In genomic region chr5:100845485-100845847, GRCm38 (mm10) we compare ENCODE assay signal across 8 mouse cellular contexts. TPM values are rescaled to one million over a fixed set of nuclear protein-coding genes. Genes with fewer than 3 reads are reported as not detected.
DNase-seq lines count a peak whose midpoint lies in the region; ATAC-seq lines count a peak whose summit lies in the region.

Gpat3 (plus strand) TSS chr5:100845713.

- no peaks in the 10 kb centered on the region for H3K9me3 ChIP-seq in embryonic facial prominence, embryonic 15.5 days (replicated peaks)
- H3K9me3 ChIP-seq in stomach, embryonic 14.5 days (ENCODE audit: control insufficient read depth, low read depth, low read length) = peaks cover 8% of the 10 kb centered on the region; the same call in 1 of the 2 replicates

- WGBS in embryonic facial prominence, embryonic 15.5 days = 0% methylated on average over 16 of the region's 16 CpGs
- WGBS in stomach, embryonic 14.5 days = under 1% methylated on average over 16 of the region's 16 CpGs

- H3K27me3 ChIP-seq in embryonic facial prominence, embryonic 15.5 days = peaks cover 38% of the 10 kb centered on the region
- no peaks in the 10 kb centered on the region for H3K27me3 ChIP-seq in stomach, embryonic 14.5 days (ENCODE audit: control insufficient read depth, insufficient read depth, low read length)

- peak within 1 kb of the TSS; percentile 48 for H3K9ac ChIP-seq in embryonic facial prominence, embryonic 15.5 days
- H3K9ac ChIP-seq in stomach, embryonic 14.5 days (replicated peaks; ENCODE audit: low read depth, low read length) = peak within 1 kb of the TSS; percentile 39; the same call in 1 of the 2 replicates

- intact Hi-C loops in heart, postnatal 10 days (cut with DNase I) = no loop called here

- no peak for DNase-seq in cerebellum, postnatal 4 days (ENCODE audit: low spot score in 2 of 2)
- peak; percentile 69 for DNase-seq in ZHBTc4 (ENCODE audit: low read depth, low spot score)
- peak; percentile 66 to 72 for DNase-seq in heart, postnatal 10 days
- peak; percentile 51 to 68 for DNase-seq in kidney, postnatal 4 days

- ATAC-seq in cerebellum, adult (ENCODE audit: insufficient number of reproducible peaks, low FRiP score, low TSS enrichment) = peak; percentile 66
- no peak for ATAC-seq in embryonic facial prominence, embryonic 15.5 days (ENCODE audit: insufficient number of reproducible peaks, low FRiP score, low TSS enrichment, low read depth)
- 0 out of 2 replicates have a peak, but pooled peaks have one; percentile 18 for ATAC-seq in megakaryocyte progenitor cell, adult 5-6 weeks (replicated peaks; ENCODE audit: poor library complexity)
- ATAC-seq in stomach, embryonic 14.5 days (ENCODE audit: insufficient number of reproducible peaks, insufficient read depth, low FRiP score, low read depth) = no peak

- peak within 1 kb of the TSS; percentile 61 for H3K4me3 ChIP-seq in embryonic facial prominence, embryonic 15.5 days (replicated peaks)
- H3K4me3 ChIP-seq in stomach, embryonic 14.5 days (ENCODE audit: low read depth, low read length) = peak within 1 kb of the TSS; percentile 51

- H3K4me2 ChIP-seq in embryonic facial prominence, embryonic 15.5 days (replicated peaks) = peak within 1 kb of the TSS; percentile 99
- peak within 1 kb of the TSS; percentile 97 for H3K4me2 ChIP-seq in stomach, embryonic 14.5 days (replicated peaks; ENCODE audit: low read depth, low read length)

- H3K4me1 ChIP-seq in embryonic facial prominence, embryonic 15.5 days = peaks cover 17% of the 10 kb centered on the region
- 0 out of 2 replicates have a peak, but pooled peaks cover 4% of the 10 kb centered on the region for H3K4me1 ChIP-seq in stomach, embryonic 14.5 days (ENCODE audit: control insufficient read depth, insufficient read depth, low read length)

- no peak within 1 kb of the TSS for H3K27ac ChIP-seq in embryonic facial prominence, embryonic 15.5 days (replicated peaks)
- H3K27ac ChIP-seq in stomach, embryonic 14.5 days (ENCODE audit: low read length) = no peak within 1 kb of the TSS

- no peaks in the 10 kb centered on the region for H3K36me3 ChIP-seq in embryonic facial prominence, embryonic 15.5 days
- no peaks in the 10 kb centered on the region for H3K36me3 ChIP-seq in stomach, embryonic 14.5 days (ENCODE audit: control insufficient read depth, insufficient read depth, low read length)

RNA-seq across cellular contexts. Expression of gene Gpat3, which starts in this region (rescaled TPM):
- polyA plus RNA-seq in embryonic facial prominence, embryonic 15.5 days (2015; fragmentation: Nextera tagmentation; extraction: Ambion mirVana) = 1.4 and 2.2 TPM in 2 replicates
- 10 to 100 TPM; 28.3 to 43.5 TPM for total RNA-seq in heart, postnatal 10 days (2021)
- total RNA-seq in megakaryocyte progenitor cell, adult 5-6 weeks (2015) = 0.07 TPM in 1 of 2 replicates, not detected in the other
- total RNA-seq in megakaryocyte progenitor cell, adult 5-6 weeks (2017) = 0.27 and 0.37 TPM in 2 replicates
- 2.0 and 2.9 TPM in 2 replicates for polyA plus RNA-seq in stomach, embryonic 14.5 days (2014; fragmentation: Nextera tagmentation; extraction: Ambion mirVana)

Comparison
In these comparisons a context has a peak if more than half of its experiments do, and no peak if none do; other contexts are left out.
1. RNA of gene Gpat3 (total RNA-seq): 28.3 to 43.5 TPM in heart, postnatal 10 days; 0.07 to 0.37 TPM in megakaryocyte progenitor cell, adult 5-6 weeks; every median in the first group is over 10 times any median in the second.
2. Peak in ATAC-seq in megakaryocyte progenitor cell, adult 5-6 weeks; RNA of the gene not detected or under 1 TPM.
3. DNase-seq: peak in ZHBTc4 (single experiment), heart, postnatal 10 days (2 of 2) and kidney, postnatal 4 days (2 of 2); none in cerebellum, postnatal 4 days (0 of 2).